Mouse (Mus musculus) CH12.LX (cell line): Measurements from ENCODE around the gene Rem2. TPM values are rescaled to one million over a fixed set of nuclear protein-coding genes. Genes with fewer than 3 reads are reported as not detected.
A peak's percentile ranks its signal among the peaks of the same experiment; 100 is the strongest.

Experiments
- DNase-seq: peaks from one replicate; pipeline ENCODE4 v3.0.0-alpha.2; 2013; ENCODE audit errors: extremely low read depth
- H3K27ac ChIP-seq: 2 replicates; pipeline ENCODE4 v1.5.1; 2012; ENCODE audit warnings: low read depth, mild to moderate bottlenecking, control low read depth, moderate library complexity; ENCODE audit not compliant: insufficient read depth
- H3K27me3 ChIP-seq: replicated peaks from 2 replicates; pipeline ENCODE3; 2012; ENCODE audit warnings: inconsistent platforms
- H3K36me3 ChIP-seq, 2 experiments: replicated peaks in 1 of 2; 2 replicates each; pipeline versions ENCODE3 to v1.6.1; 2012; ENCODE audit warnings: inconsistent platforms in 1 of 2, low read length in 1 of 2, mild to moderate bottlenecking in 1 of 2, mixed read lengths in 1 of 2, moderate library complexity in 1 of 2; ENCODE audit not compliant: control insufficient read depth in 1 of 2, insufficient read depth in 1 of 2
- H3K4me1 ChIP-seq, 2 experiments: 2 replicates each; pipeline ENCODE4 v1.6.1; 2012; ENCODE audit warnings: inconsistent platforms in 1 of 2, moderate library complexity in 1 of 2; ENCODE audit not compliant: insufficient read depth in 2 of 2, control insufficient read depth in 1 of 2
- H3K4me2 ChIP-seq: 2 replicates; pipeline ENCODE4 v1.6.1; 2012; ENCODE audit warnings: low read depth, mild to moderate bottlenecking, control low read depth; ENCODE audit not compliant: poor library complexity, insufficient read depth, severe bottlenecking
- H3K4me3 ChIP-seq, 3 experiments: fragments of 150-350 bp in 1 of 3; sonication (generic) in 1 of 3; replicated peaks in 1 of 3; 2 replicates each; pipeline versions ENCODE3 to v1.5.1; 2011 to 2012; ENCODE audit warnings: low read depth in 2 of 3, low read length in 2 of 3, mild to moderate bottlenecking in 2 of 3, moderate library complexity in 2 of 3, control low read depth in 1 of 3, improper control_type of control experiment in 1 of 3, inconsistent platforms in 1 of 3, mixed read lengths in 1 of 3; ENCODE audit not compliant: poor library complexity in 1 of 3
- H3K79me2 ChIP-seq: replicated peaks from 2 replicates; pipeline ENCODE4 v1.6.1; 2012; ENCODE audit warnings: mild to moderate bottlenecking, moderate library complexity; ENCODE audit not compliant: control insufficient read depth, poor library complexity, insufficient read depth, severe bottlenecking; ENCODE audit errors: extremely low read depth
- H3K9ac ChIP-seq: 2 replicates; pipeline ENCODE4 v1.6.1; 2012; ENCODE audit warnings: low read depth, mild to moderate bottlenecking, control low read depth, moderate library complexity; ENCODE audit not compliant: insufficient read depth
- H3K9me3 ChIP-seq: replicated peaks from 2 replicates; pipeline ENCODE3; 2012; ENCODE audit warnings: low read length, inconsistent platforms, mixed read lengths
- CHD1 ChIP-seq: IDR thresholded peaks from 2 replicates; pipeline ENCODE4 v1.6.1; 2012; ENCODE audit warnings: low read depth, low read length, improper control_type of control experiment, inconsistent platforms
- CHD2 ChIP-seq: IDR thresholded peaks from 2 replicates; pipeline ENCODE4 v1.6.1; 2011; ENCODE audit warnings: low read length, improper control_type of control experiment
- E2F4 ChIP-seq: IDR thresholded peaks from 2 replicates; pipeline ENCODE4 v1.6.1; 2011; ENCODE audit warnings: low read depth, low read length, improper control_type of control experiment; ENCODE audit not compliant: insufficient replicate concordance
- ELF1 ChIP-seq: IDR thresholded peaks from 2 replicates; pipeline ENCODE4 v1.6.1; 2014; ENCODE audit warnings: low read depth, mild to moderate bottlenecking, inconsistent platforms, low read length, improper control_type of control experiment
- EP300 ChIP-seq: IDR thresholded peaks from 2 replicates; pipeline ENCODE4 v1.6.1; 2011; ENCODE audit warnings: low read length, improper control_type of control experiment
- GABPA ChIP-seq: IDR thresholded peaks from 2 replicates; pipeline ENCODE4 v1.6.1; 2012; ENCODE audit warnings: low read depth, low read length, improper control_type of control experiment, inconsistent platforms; ENCODE audit not compliant: insufficient replicate concordance
- IRF4 ChIP-seq: IDR thresholded peaks from 2 replicates; pipeline ENCODE4 v1.6.1; 2014; ENCODE audit warnings: low read depth, mild to moderate bottlenecking, inconsistent platforms, low read length, improper control_type of control experiment
- KAT2A ChIP-seq: IDR thresholded peaks from 2 replicates; pipeline ENCODE4 v1.6.1; 2012; ENCODE audit warnings: low read length, improper control_type of control experiment, inconsistent platforms; ENCODE audit not compliant: insufficient replicate concordance
- MAX ChIP-seq: IDR thresholded peaks from 2 replicates; pipeline ENCODE4 v1.6.1; 2011; ENCODE audit warnings: low read length, improper control_type of control experiment
- MAZ ChIP-seq: IDR thresholded peaks from 2 replicates; pipeline ENCODE4 v1.6.1; 2012; ENCODE audit warnings: low read depth, mild to moderate bottlenecking, inconsistent platforms, low read length, improper control_type of control experiment, moderate library complexity
- MYC ChIP-seq: IDR thresholded peaks from 2 replicates; pipeline ENCODE4 v1.6.1; 2011; ENCODE audit warnings: low read depth, mild to moderate bottlenecking, improper control_type of control experiment, low read length
- NELFE ChIP-seq: IDR thresholded peaks from 2 replicates; pipeline ENCODE4 v1.6.1; 2011; ENCODE audit warnings: low read depth, low read length, improper control_type of control experiment
- NRF1 ChIP-seq: IDR thresholded peaks from 2 replicates; pipeline ENCODE4 v1.6.1; 2014; ENCODE audit warnings: low read depth, mild to moderate bottlenecking, inconsistent platforms, low read length, improper control_type of control experiment, moderate library complexity
- POLR2A ChIP-seq: IDR thresholded peaks from 2 replicates; pipeline ENCODE4 v1.6.1; 2011; ENCODE audit warnings: low read depth, mild to moderate bottlenecking, improper control_type of control experiment, low read length
- POLR2AphosphoS2 ChIP-seq: IDR thresholded peaks from 2 replicates; pipeline ENCODE4 v1.6.1; 2011; ENCODE audit warnings: low read depth, low read length, improper control_type of control experiment
- RCOR1 ChIP-seq: conservative IDR thresholded peaks from 2 replicates; pipeline ENCODE4 v1.6.1; 2012; ENCODE audit warnings: low read depth, mild to moderate bottlenecking, inconsistent platforms, low read length, improper control_type of control experiment
- SIN3A ChIP-seq: IDR thresholded peaks from 2 replicates; pipeline ENCODE4 v1.6.1; 2012; ENCODE audit warnings: low read length, improper control_type of control experiment, inconsistent platforms
- TCF12 ChIP-seq: IDR thresholded peaks from 2 replicates; pipeline ENCODE4 v1.6.1; 2014; ENCODE audit warnings: low read depth, mild to moderate bottlenecking, inconsistent platforms, low read length, improper control_type of control experiment
- USF1 ChIP-seq: IDR thresholded peaks from 2 replicates; pipeline ENCODE4 v1.6.1; 2014; ENCODE audit warnings: low read depth, mild to moderate bottlenecking, inconsistent platforms, low read length, improper control_type of control experiment
- USF2 ChIP-seq: conservative IDR thresholded peaks from 2 replicates; pipeline ENCODE4 v1.6.1; 2011; ENCODE audit warnings: low read depth, low read length, improper control_type of control experiment
- ZC3H11A ChIP-seq: IDR thresholded peaks from 2 replicates; pipeline ENCODE4 v1.6.1; 2012; ENCODE audit warnings: low read depth, mild to moderate bottlenecking, inconsistent platforms, low read length, improper control_type of control experiment
- ZKSCAN1 ChIP-seq: IDR thresholded peaks from 2 replicates; pipeline ENCODE4 v1.6.1; 2012; ENCODE audit warnings: low read depth, inconsistent platforms, low read length, improper control_type of control experiment, borderline replicate concordance
- ZMIZ1 ChIP-seq: IDR thresholded peaks from 2 replicates; pipeline ENCODE4 v1.6.1; 2012; ENCODE audit warnings: low read depth, mild to moderate bottlenecking, inconsistent platforms, low read length, improper control_type of control experiment
- dilution Hi-C: fragments of 300-500 bp; cut with MboI; formaldehyde crosslinking; loops from 2 replicates; pipeline ENCODE4 v1.14.3; 2020; ENCODE audit warnings: low sequenced_read_pairs; ENCODE audit not compliant: extremely low pct_unique_long_range_greater_than_20kb, extremely low pct_ligation_motif_present
- in situ Hi-C: fragments of 300-500 bp; cut with MboI; formaldehyde crosslinking; loops from 3 replicates; pipeline ENCODE4 v1.14.3; 2019; ENCODE audit warnings: low sequenced_read_pairs, low pct_ligation_motif_present, low pct_unique_long_range_greater_than_20kb, mixed read lengths
- polyA plus RNA-seq: library from polyadenylated mRNA; unstranded; fragments of >175 nt; gene quantifications from 2 replicates; pipeline ENCODE4 v1.2.1, GENCODE M21; 2012; ENCODE audit warnings: low read depth; ENCODE audit not compliant: insufficient read length
- total RNA-seq, 2 experiments: library from RNA; depleted of rRNA; stranded (reverse); fragments of 300-350 nt in 1 of 2; fragments of >200 nt in 1 of 2; gene quantifications; 2 replicates each; pipeline ENCODE4 v1.2.3; 2012 to 2014

Rem2 gene
- total and polyA plus RNA-seq, 3 experiments, result 0.08 TPM; not detected in 2

- in situ Hi-C loops, result no loop called here
- no peak overlapping the region for H3K4me2 ChIP-seq
- DNase-seq, result no peak
- H3K27ac ChIP-seq, result no peak overlapping the region
- peaks cover 2 to 4% of the 10 kb centered on the region in 2 experiments; a peak in 2 of 4 replicates for H3K4me1 ChIP-seq
- H3K27me3 ChIP-seq, result no peaks in the 10 kb centered on the region
- H3K9me3 ChIP-seq, result no peaks in the 10 kb centered on the region
- dilution Hi-C loops, result no loop called here
- H3K4me3 ChIP-seq, result no peak overlapping the region
- no peak overlapping the region for H3K9ac ChIP-seq
- H3K79me2 ChIP-seq, result no peaks in the 10 kb centered on the region
- no peaks in the 10 kb centered on the region for H3K36me3 ChIP-seq
- no peak for TF ChIP-seq GABPA
- TF ChIP-seq RCOR1, result no peak
- TF ChIP-seq POLR2AphosphoS2, result no peak
- TF ChIP-seq MYC, result no peak
Observed at GRCm38 (mm10) chr14:54527227-54528006, 51.5 kb downstream of the Rem2 start.

GRCm38 (mm10) chr14:54528007-54528393 lies 52.1 kb downstream of the Rem2 start:
- TF ChIP-seq USF2 (no peak), SIN3A (peak; percentile 52; the same call in 1 of the 2 replicates)
- no peak for DNase-seq
- no peaks in the 10 kb centered on the region for H3K36me3 ChIP-seq
- no peaks in the 10 kb centered on the region for H3K9me3 ChIP-seq
- no peak overlapping the region for H3K27ac ChIP-seq
- no peaks in the 10 kb centered on the region for H3K27me3 ChIP-seq
- H3K4me1 ChIP-seq, result peaks cover 2 to 4% of the 10 kb centered on the region in 2 experiments; a peak in 2 of 4 replicates
- in situ Hi-C loops, result no loop called here
- peak overlapping the region; percentile 37; the same call in 1 of the 2 replicates for H3K9ac ChIP-seq
- H3K79me2 ChIP-seq, result no peaks in the 10 kb centered on the region
- dilution Hi-C loops, result no loop called here
- peak overlapping the region; percentile 73 for H3K4me2 ChIP-seq
- H3K4me3 ChIP-seq, result no peak overlapping the region

- H3K9ac ChIP-seq, result peak overlapping the region; percentile 37; the same call in 1 of the 2 replicates
- H3K36me3 ChIP-seq, result no peaks in the 10 kb centered on the region
- in situ Hi-C loops, result no loop called here
- peak overlapping the region; percentile 73 for H3K4me2 ChIP-seq
- no peak overlapping the region for H3K4me3 ChIP-seq
- no peak overlapping the region for H3K27ac ChIP-seq
- H3K27me3 ChIP-seq, result no peaks in the 10 kb centered on the region
- no peaks in the 10 kb centered on the region for H3K9me3 ChIP-seq
- no peaks in the 10 kb centered on the region for H3K79me2 ChIP-seq
- DNase-seq, result peak; percentile 71
- dilution Hi-C loops, result no loop called here
- H3K4me1 ChIP-seq, result peaks cover 2 to 4% of the 10 kb centered on the region in 2 experiments; a peak in 2 of 4 replicates
- TF ChIP-seq USF2, result no peak
- TF ChIP-seq NELFE, result no peak
- TF ChIP-seq CHD1, result no peak
- no peak for TF ChIP-seq TCF12
- TF ChIP-seq USF1, result no peak
- no peak for TF ChIP-seq SIN3A
- TF ChIP-seq MAZ, result no peak
- no peak for TF ChIP-seq GABPA
- no peak for TF ChIP-seq NRF1
- TF ChIP-seq MAX, result no peak
- no peak for TF ChIP-seq ZC3H11A
- no peak for TF ChIP-seq KAT2A
- no peak for TF ChIP-seq RCOR1
- TF ChIP-seq IRF4, result no peak
- TF ChIP-seq CHD2, result no peak
- no peak for TF ChIP-seq E2F4
- no peak for TF ChIP-seq EP300
- no peak for TF ChIP-seq ZMIZ1
- TF ChIP-seq ELF1, result no peak
- no peak for TF ChIP-seq ZKSCAN1
- no peak for TF ChIP-seq POLR2A
Observed at GRCm38 (mm10) chr14:54528446-54529111, 52.7 kb downstream of the Rem2 start.
